Mouse (Mus musculus) C2C12 (cell line): ENCODE measurements at regions not wholly inside any gene's neighbourhood (a gene's known extent, or its start where the extent isn't known, plus 50 kb on each side); places are given as distances from the start of the nearest gene placed in this dataset.
"Not testable (repeated sequence)": the region's sequence is repeated elsewhere in the genome, so short reads cannot be mapped to it uniquely, and the experiment has no call there.

Experiments used
- H3K27me3 ChIP-seq: one replicate; pipeline ENCODE4 v1.6.1; 2011; ENCODE audit not compliant: control insufficient read depth, insufficient read depth, insufficient read length
- H3K36me3 ChIP-seq: one replicate; pipeline ENCODE4 v1.6.1; 2011; ENCODE audit not compliant: control insufficient read depth, insufficient read depth
- H3K4me3 ChIP-seq: one replicate; pipeline ENCODE4 v1.5.1; 2011; ENCODE audit warnings: mild to moderate bottlenecking, control low read depth; ENCODE audit not compliant: poor library complexity, insufficient read depth, severe bottlenecking
- H3K79me2 ChIP-seq: one replicate; pipeline ENCODE4 v1.6.1; 2011; ENCODE audit not compliant: control insufficient read depth, insufficient read depth
- H3K79me3 ChIP-seq: one replicate; pipeline ENCODE4 v1.6.1; 2011; ENCODE audit warnings: low read depth, control low read depth
- H3ac ChIP-seq: one replicate; pipeline ENCODE3; 2011; ENCODE audit warnings: low read depth; ENCODE audit not compliant: control insufficient read depth, insufficient read length
- CEBPB ChIP-seq: IDR thresholded peaks from one replicate; pipeline ENCODE4 v1.6.1; 2011; ENCODE audit warnings: low read depth, mild to moderate bottlenecking, control low read depth, moderate library complexity
- CTCF ChIP-seq: IDR thresholded peaks from one replicate; pipeline ENCODE4 v1.5.1; 2011; ENCODE audit not compliant: control insufficient read depth, insufficient read depth, insufficient read length
- FOSL1 ChIP-seq: IDR thresholded peaks from one replicate; pipeline ENCODE4 v1.8.0; 2011; ENCODE audit warnings: mild to moderate bottlenecking, low read length; ENCODE audit not compliant: poor library complexity, insufficient read depth, severe bottlenecking
- MAX ChIP-seq: IDR thresholded peaks from one replicate; pipeline ENCODE4 v1.6.1; 2011; ENCODE audit warnings: mild to moderate bottlenecking, control low read depth
- MYOD1 ChIP-seq: IDR thresholded peaks from one replicate; pipeline ENCODE4 v1.6.1; 2011; ENCODE audit warnings: low read depth; ENCODE audit not compliant: control insufficient read depth, insufficient read length
- MYOG ChIP-seq: IDR thresholded peaks from one replicate; pipeline ENCODE4 v1.6.1; 2011; ENCODE audit not compliant: control insufficient read depth, insufficient read length; ENCODE audit errors: extremely low read depth
- USF1 ChIP-seq: IDR thresholded peaks from one replicate; pipeline ENCODE4 v1.6.1; 2011; ENCODE audit warnings: low read depth, mild to moderate bottlenecking, control low read depth, moderate library complexity

DNA sequence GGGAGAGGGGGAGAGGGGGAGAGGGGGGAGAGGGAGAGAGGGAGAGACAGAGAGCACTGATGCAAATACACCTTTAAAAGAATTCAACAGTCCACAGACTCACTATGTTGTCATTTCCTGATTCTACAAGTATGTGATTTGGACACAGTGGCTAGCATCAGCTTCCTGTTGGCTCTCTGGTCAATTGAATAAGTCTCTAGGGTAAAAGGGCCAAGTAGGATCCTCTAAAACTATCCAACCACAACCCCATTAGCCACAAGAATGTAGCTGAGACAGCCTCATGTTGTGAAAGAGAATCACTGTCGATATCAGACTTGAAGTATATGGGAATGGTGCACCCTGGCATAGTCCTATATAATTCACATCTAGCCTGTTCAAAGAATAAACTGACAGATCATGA, 481.8 kb upstream of the Smim15 start:
- Histone ChIP-seq H3K27me3 (no peaks in the 10 kb centered on the region), H3K4me3 (no peak overlapping the region), H3K79me2 (no peaks in the 10 kb centered on the region), H3K79me3 (no peaks in the 10 kb centered on the region), H3ac (no peak overlapping the region), H3K36me3 (no peaks in the 10 kb centered on the region)
- TF ChIP-seq MYOG (no peak), USF1 (no peak), CTCF (no peak), MAX (no peak), FOSL1 (no peak), CEBPB (no peak), MYOD1 (no peak)

GRCm38 (mm10) chr13:107561529-107561928, 482.7 kb upstream of the Smim15 start:
- TF ChIP-seq USF1 (no peak), MYOG (no peak), MYOD1 (no peak), FOSL1 (no peak), CTCF (no peak), MAX (no peak), CEBPB (no peak)
- H3K79me2 ChIP-seq, result no peaks in the 10 kb centered on the region
- no peaks in the 10 kb centered on the region for H3K79me3 ChIP-seq
- H3K4me3 ChIP-seq, result no peak overlapping the region
- H3ac ChIP-seq, result no peak overlapping the region
- H3K27me3 ChIP-seq, result no peaks in the 10 kb centered on the region
- H3K36me3 ChIP-seq, result no peaks in the 10 kb centered on the region

- TF ChIP-seq FOSL1 (no peak), MAX (no peak), USF1 (no peak), CEBPB (no peak), MYOD1 (no peak), CTCF (no peak), MYOG (no peak)
- Histone ChIP-seq H3K4me3 (no peak overlapping the region), H3K79me3 (no peaks in the 10 kb centered on the region)
These were observed 488.3 kb upstream of the Smim15 start for GRCm38 (mm10) chr13:107555958-107556357.

GRCm38 (mm10) chr13:107554091-107554490, 490.2 kb upstream of the Smim15 start:
- H3K79me2 ChIP-seq, result no peaks in the 10 kb centered on the region
- H3K36me3 ChIP-seq, result no peaks in the 10 kb centered on the region
- H3K4me3 ChIP-seq, result no peak overlapping the region
- H3K27me3 ChIP-seq, result no peaks in the 10 kb centered on the region
- H3ac ChIP-seq, result no peak overlapping the region
- no peaks in the 10 kb centered on the region for H3K79me3 ChIP-seq
- TF ChIP-seq CEBPB (no peak), FOSL1 (no peak), MAX (no peak), MYOG (no peak), USF1 (no peak), MYOD1 (no peak), CTCF (no peak)

More at GRCm38 (mm10) chr13:107555958-107556357, 488.3 kb upstream of the Smim15 start:
- Histone ChIP-seq H3K36me3 (no peaks in the 10 kb centered on the region), H3K27me3 (no peaks in the 10 kb centered on the region), H3ac (no peak overlapping the region), H3K79me2 (no peaks in the 10 kb centered on the region)

DNA sequence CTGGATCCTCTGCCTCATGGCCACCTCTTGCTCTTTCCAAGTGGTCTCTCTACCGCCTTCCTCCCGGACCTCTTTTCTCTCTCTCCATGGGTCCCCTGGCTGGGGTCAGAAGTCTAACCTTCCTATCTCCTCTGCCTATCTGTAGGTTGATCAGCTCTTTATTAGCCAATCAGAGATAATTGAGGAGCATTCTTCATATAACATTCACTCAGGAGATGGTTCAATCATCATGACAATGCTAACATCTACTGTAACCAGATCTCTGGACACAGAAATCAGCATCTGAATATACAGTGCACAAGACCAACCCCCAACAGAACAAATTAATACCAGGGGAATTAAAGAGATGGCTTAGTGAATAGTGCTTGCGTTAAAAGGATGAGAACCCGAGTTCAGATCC, 492.1 kb upstream of the Smim15 start:
- Histone ChIP-seq H3K4me3 (no peak overlapping the region), H3K36me3 (no peaks in the 10 kb centered on the region), H3ac (no peak overlapping the region), H3K79me3 (no peaks in the 10 kb centered on the region), H3K79me2 (no peaks in the 10 kb centered on the region), H3K27me3 (no peaks in the 10 kb centered on the region)
- no peak for TF ChIP-seq MAX
- no peak for TF ChIP-seq MYOD1
- TF ChIP-seq USF1, result no peak
- no peak for TF ChIP-seq MYOG

GRCm38 (mm10) chr13:107549995-107550394, 494.3 kb upstream of the Smim15 start:
- not testable (repeated sequence) for H3K79me3 ChIP-seq, H3K27me3 ChIP-seq, H3K4me3 ChIP-seq, H3K36me3 ChIP-seq, H3K79me2 ChIP-seq, H3ac ChIP-seq

DNA sequence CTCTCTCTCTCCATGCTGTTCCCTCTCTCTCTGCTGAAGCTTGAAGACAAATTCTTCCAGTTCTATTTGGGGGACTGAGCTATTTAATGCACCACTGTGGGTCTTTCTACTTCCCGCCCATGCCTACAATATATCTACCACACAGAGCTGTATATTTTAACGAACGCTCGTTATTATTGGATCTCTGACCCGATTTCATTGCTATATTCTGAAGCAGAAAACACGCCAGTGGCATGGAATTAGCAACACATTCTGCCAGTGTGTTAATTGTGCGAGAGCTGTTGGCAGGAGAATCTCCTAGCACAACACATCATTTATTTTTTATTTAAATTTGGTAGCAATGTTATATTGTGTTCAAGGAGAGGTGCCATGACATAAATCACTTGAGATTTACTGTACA, 497.2 kb upstream of the Smim15 start:
- TF ChIP-seq USF1 (no peak), FOSL1 (no peak), CTCF (no peak), CEBPB (no peak), MYOG (no peak), MAX (no peak), MYOD1 (no peak)
- Histone ChIP-seq H3K79me3 (no peaks in the 10 kb centered on the region), H3K4me3 (no peak overlapping the region), H3ac (no peak overlapping the region), H3K27me3 (no peaks in the 10 kb centered on the region), H3K36me3 (no peaks in the 10 kb centered on the region), H3K79me2 (no peaks in the 10 kb centered on the region)
